Mouse (Mus musculus) bone marrow macrophage, adult 2 months (primary cell): ENCODE data around the gene Spag16.

Source experiments
- CTCF ChIP-seq: IDR thresholded peaks from 2 replicates; pipeline ENCODE4 v1.5.1; 2012; ENCODE audit warnings: low read depth, mild to moderate bottlenecking, low read length, moderate library complexity
- POLR2A ChIP-seq: IDR thresholded peaks from 2 replicates; pipeline ENCODE4 v1.6.1; 2012; ENCODE audit warnings: mild to moderate bottlenecking, low read depth, low read length, borderline replicate concordance

DNA sequence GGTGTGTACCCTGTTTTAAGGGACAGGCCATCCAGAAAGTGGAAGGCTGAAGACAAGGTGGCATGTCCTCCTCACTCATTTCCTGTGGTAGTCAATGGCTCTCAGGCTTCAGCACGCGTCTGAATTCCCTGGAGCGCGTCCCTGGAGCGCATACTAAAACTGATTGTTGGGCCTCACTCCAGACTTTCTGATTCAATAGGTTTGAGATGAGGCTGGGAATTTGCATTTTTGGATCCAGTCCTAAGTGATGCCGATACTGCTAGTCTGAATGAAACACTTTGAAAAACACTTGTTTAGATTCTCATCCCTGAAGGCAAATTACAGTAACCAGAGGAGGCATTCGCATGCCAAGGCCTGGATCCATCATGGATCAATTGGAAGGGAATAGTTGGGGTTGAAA lies 553.3 kb downstream of the Spag16 start:
- TF ChIP-seq CTCF (no peak), POLR2A (no peak)
